ENCODE assay signal across 8 mouse cellular contexts in genomic region chr3:89226900-89227299, GRCm38 (mm10). TPM values are rescaled to one million over a fixed set of nuclear protein-coding genes. Genes with fewer than 3 reads are reported as not detected.
DNase-seq lines count a peak whose midpoint lies in the region; ATAC-seq lines count a peak whose summit lies in the region.

TSS of gene Mtx1 (minus strand) at chr3:89227088.

- intact Hi-C loops in gastrocnemius, postnatal 14 days (cut with DNase I; ENCODE audit: low total_unique reads): no loop called here

- H3K4me3 ChIP-seq in intestine, embryonic 14.5 days (ENCODE audit: low read depth, low read length): peak within 1 kb of the TSS; percentile 28

- H3K36me3 ChIP-seq in intestine, embryonic 14.5 days (ENCODE audit: control insufficient read depth, insufficient read depth, low read length): no peaks in the 10 kb centered on the region

- DNase-seq in kidney, postnatal 10 days: peak; percentile 53
- no peak for DNase-seq in kidney, adult 9 months
- no peak for DNase-seq in adrenal gland, postnatal 10 days
- no peak for DNase-seq in gastrocnemius, postnatal 14 days
- no peak for DNase-seq in intestine, embryonic 14.5 days (ENCODE audit: low spot score)
- DNase-seq in urinary bladder, adult 18-20 months (ENCODE audit: low spot score in 2 of 2): no peak
- no peak for DNase-seq in right cerebral cortex, postnatal 4 days

- ATAC-seq in intestine, embryonic 14.5 days (replicated peaks; ENCODE audit: low FRiP score, low TSS enrichment, low read depth): 0 out of 2 replicates have a peak, but pooled peaks have one; percentile 1
- ATAC-seq in megakaryocyte progenitor cell, adult 5-6 weeks (replicated peaks; ENCODE audit: poor library complexity): no peak

- peaks cover 25% of the 10 kb centered on the region for H3K4me1 ChIP-seq in intestine, embryonic 14.5 days (replicated peaks; ENCODE audit: control insufficient read depth, insufficient read depth, low read length)

- peak within 1 kb of the TSS; percentile 42 for H3K9ac ChIP-seq in intestine, embryonic 14.5 days (ENCODE audit: low read length)

- peak within 1 kb of the TSS; percentile 52 for H3K4me2 ChIP-seq in intestine, embryonic 14.5 days (ENCODE audit: low read length)

- no peaks in the 10 kb centered on the region for H3K9me3 ChIP-seq in intestine, embryonic 14.5 days (ENCODE audit: control insufficient read depth, low read length)

- H3K27me3 ChIP-seq in intestine, embryonic 14.5 days (replicated peaks; ENCODE audit: control insufficient read depth, insufficient read depth, low read length): 0 out of 2 replicates have a peak, but pooled peaks cover 4% of the 10 kb centered on the region

- H3K27ac ChIP-seq in intestine, embryonic 14.5 days (ENCODE audit: low read depth): peak within 1 kb of the TSS; percentile 59

- WGBS in intestine, embryonic 14.5 days: 3% methylated on average over 19 of the region's 21 CpGs

RNA-seq across cellular contexts. Expression of gene Mtx1, which starts in this region (rescaled TPM):
- total RNA-seq in adrenal gland, postnatal 10 days (2021): 100 to 1,000 TPM; 176 to 198 TPM
- total RNA-seq in gastrocnemius, postnatal 14 days (2021): 10 to 100 TPM; 42.4 to 52.2 TPM
- polyA plus RNA-seq in intestine, embryonic 14.5 days (2014; fragmentation: Nextera tagmentation; extraction: Ambion mirVana): 214 and 216 TPM in 2 replicates
- 70.4 and 95.6 TPM in 2 replicates for total RNA-seq in megakaryocyte progenitor cell, adult 5-6 weeks (2015)
- 66.1 and 95.2 TPM in 2 replicates for total RNA-seq in megakaryocyte progenitor cell, adult 5-6 weeks (2017)
